Mouse (Mus musculus): Measurements from ENCODE around the gene Sva.

DNA sequence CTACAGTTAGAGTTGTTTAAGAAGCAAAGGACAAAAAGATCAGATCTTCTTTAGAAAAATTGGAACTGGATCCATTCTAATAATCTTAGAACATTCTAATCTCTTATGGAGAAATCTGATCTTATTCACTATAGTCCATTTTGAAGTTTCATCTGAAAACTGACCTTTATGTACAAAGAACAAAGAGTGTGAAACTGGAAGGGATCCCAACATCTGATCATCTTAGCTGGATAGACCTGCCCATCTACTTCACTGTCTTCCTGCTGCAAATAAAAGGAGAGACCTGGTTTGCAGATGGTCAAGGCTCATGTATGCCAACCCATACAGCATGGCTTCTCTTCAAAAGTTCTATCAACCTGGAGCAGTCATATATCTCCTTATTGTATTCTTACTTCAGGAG, at the start of gene Sva:
- no peak for TF ChIP-seq CTCF (IDR thresholded peaks at IDR 0.05; ENCODE audit: borderline replicate concordance, extremely low read depth, insufficient read depth, insufficient read length)
- no peak for TF ChIP-seq POLR2A (IDR thresholded peaks at IDR 0.05; ENCODE audit: borderline replicate concordance, extremely low read depth, insufficient read depth, insufficient read length, poor library complexity, severe bottlenecking)
